Mouse (Mus musculus) kidney, embryonic 14.5 days (tissue): ENCODE measurements at regions not wholly inside any gene's neighbourhood (a gene's known extent, or its start where the extent isn't known, plus 50 kb on each side); places are given as distances from the start of the nearest gene placed in this dataset.

Experiments
- ATAC-seq: fragments of 200-750 bp; cut with Nextera tagmentation; 2 replicates; pipeline ENCODE4 v1.8.0; 2017; ENCODE audit warnings: moderate number of reproducible peaks, mild to moderate bottlenecking, moderate TSS enrichment, moderate library complexity; ENCODE audit not compliant: low FRiP score, low TSS enrichment
- H3K27ac ChIP-seq: fragments of 300-500 bp; sonication (generic); 2 replicates; pipeline ENCODE4 v1.5.1; 2014; ENCODE audit warnings: low read depth, mild to moderate bottlenecking, low read length, moderate library complexity, mixed read lengths
- H3K27me3 ChIP-seq: fragments of 300-500 bp; sonication (generic); 2 replicates; pipeline ENCODE4 v1.6.1; 2014; ENCODE audit warnings: mild to moderate bottlenecking, low read length; ENCODE audit not compliant: control insufficient read depth, insufficient read depth
- H3K36me3 ChIP-seq: fragments of 300-500 bp; sonication (generic); 2 replicates; pipeline ENCODE4 v1.6.1; 2014; ENCODE audit warnings: low read length, mixed read lengths; ENCODE audit not compliant: control insufficient read depth, insufficient read depth
- H3K4me1 ChIP-seq: fragments of 300-500 bp; sonication (generic); 2 replicates; pipeline ENCODE4 v1.6.1; 2014; ENCODE audit warnings: low read length, mixed read lengths; ENCODE audit not compliant: control insufficient read depth, insufficient read depth
- H3K4me2 ChIP-seq: fragments of 300-500 bp; sonication (generic); replicated peaks from 2 replicates; pipeline ENCODE4 v1.6.1; 2014; ENCODE audit warnings: low read depth, mild to moderate bottlenecking, low read length
- H3K4me3 ChIP-seq: fragments of 300-500 bp; sonication (generic); 2 replicates; pipeline ENCODE4 v1.5.1; 2014; ENCODE audit warnings: mild to moderate bottlenecking, low read length
- H3K9ac ChIP-seq: fragments of 300-500 bp; sonication (generic); 2 replicates; pipeline ENCODE4 v1.6.1; 2014; ENCODE audit warnings: low read depth, mild to moderate bottlenecking, low read length, moderate library complexity
- H3K9me3 ChIP-seq: fragments of 300-500 bp; sonication (generic); 2 replicates; pipeline ENCODE4 v1.6.1; 2016; ENCODE audit warnings: low read length; ENCODE audit not compliant: control insufficient read depth
- WGBS: fragments of 180-500 bp; shearing (Covaris S2); extraction: QIAGEN DNeasy Blood & Tissue Kit; methylation state at CpG from one replicate; pipeline ENCODE4 v1.1.7; 2014; 5-methylcytosine and 5-hydroxymethylcytosine counted together

DNA sequence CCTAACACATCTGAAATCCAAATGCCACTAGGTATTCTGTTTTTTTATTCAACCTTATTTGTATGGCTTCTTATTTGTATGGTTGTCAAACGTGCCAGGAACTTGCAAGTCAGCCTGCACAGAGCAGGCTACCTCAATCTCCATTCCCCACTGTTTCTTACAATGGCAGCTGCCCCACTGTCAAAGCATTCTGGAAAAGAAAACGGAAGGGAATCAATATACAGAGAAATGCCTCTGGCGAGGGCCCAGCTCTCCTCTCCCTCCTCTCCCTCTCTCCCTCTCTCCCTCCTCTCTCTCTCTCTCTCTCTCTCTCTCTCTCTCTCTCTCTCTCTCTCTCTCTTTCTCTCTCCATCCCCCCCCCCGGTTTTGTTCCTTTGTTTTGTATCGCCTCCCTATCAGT is 191.0 kb downstream of the Zfp36l1 start:
- WGBS = 48% methylated on average over 5 of the region's 5 CpGs
- ATAC-seq = no peak
- no peak overlapping the region for H3K4me2 ChIP-seq
- H3K4me1 ChIP-seq = peaks cover 41% of the 10 kb centered on the region
- H3K27ac ChIP-seq = peak overlapping the region; percentile 65; the same call in 1 of the 2 replicates
- H3K9ac ChIP-seq = no peak overlapping the region
- H3K9me3 ChIP-seq = no peaks in the 10 kb centered on the region; the same call in 1 of the 2 replicates
- H3K36me3 ChIP-seq = no peaks in the 10 kb centered on the region
- no peaks in the 10 kb centered on the region for H3K27me3 ChIP-seq
- H3K4me3 ChIP-seq = no peak overlapping the region

DNA sequence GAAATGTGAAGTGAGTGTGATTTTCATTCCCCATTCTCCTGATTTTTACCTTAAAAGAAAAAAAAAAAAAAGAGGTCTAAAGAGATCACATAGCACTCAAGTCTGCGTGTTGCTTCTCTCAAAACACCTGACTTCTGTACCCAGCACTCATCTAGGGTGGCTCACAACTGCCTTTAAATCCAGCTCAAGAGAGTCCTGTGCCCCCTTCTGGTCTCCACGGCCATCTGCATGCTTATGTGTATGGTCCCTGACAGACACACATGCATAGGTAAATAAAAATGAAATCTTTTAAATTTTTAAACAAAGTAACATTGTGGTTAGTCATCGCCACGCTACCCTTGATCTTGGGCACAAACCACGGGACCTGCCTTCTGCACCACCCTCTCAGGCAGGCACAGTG is 193.8 kb downstream of the Zfp36l1 start:
- H3K9ac ChIP-seq = no peak overlapping the region
- no peak for ATAC-seq
- no peaks in the 10 kb centered on the region for H3K36me3 ChIP-seq
- peak overlapping the region; percentile 70; the same call in 1 of the 2 replicates for H3K27ac ChIP-seq
- no peak overlapping the region for H3K4me2 ChIP-seq
- WGBS = 91% methylated on average over 5 of the region's 5 CpGs
- no peaks in the 10 kb centered on the region; the same call in 1 of the 2 replicates for H3K9me3 ChIP-seq
- H3K27me3 ChIP-seq = no peaks in the 10 kb centered on the region
- H3K4me3 ChIP-seq = no peak overlapping the region
- H3K4me1 ChIP-seq = peaks cover 18% of the 10 kb centered on the region

DNA sequence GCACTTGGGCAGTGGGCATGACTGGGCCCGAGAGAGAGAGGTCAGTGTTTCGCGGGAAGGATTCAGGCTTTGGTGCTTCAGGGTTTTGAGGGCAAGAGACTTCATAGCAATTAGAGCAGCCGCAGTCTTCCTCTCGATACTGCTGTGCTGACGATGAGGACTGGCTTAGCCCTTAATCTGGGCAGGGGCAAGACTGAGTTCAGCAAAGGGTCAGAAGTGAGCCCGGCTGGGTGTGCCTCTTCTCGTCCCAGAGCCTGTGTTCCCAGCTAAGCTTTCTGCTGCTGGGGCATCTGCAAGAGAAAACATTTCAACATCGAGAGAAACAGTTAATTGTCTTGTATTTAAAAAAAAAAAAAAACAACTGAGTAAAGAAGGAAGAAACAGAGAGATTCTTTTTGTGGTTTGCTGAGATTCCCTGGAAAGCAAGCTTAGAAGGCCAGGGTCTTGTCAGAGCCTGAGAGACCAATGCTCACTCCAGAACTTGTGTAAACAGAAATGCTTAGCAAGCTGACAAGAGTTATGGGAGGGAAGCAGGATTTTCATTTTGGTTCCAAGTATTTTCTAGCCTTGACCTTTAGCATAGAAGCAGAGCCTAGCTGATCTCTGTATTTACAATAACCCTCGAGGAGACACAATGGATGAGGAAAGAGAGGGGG is 195.1 kb downstream of the Zfp36l1 start:
- H3K4me1 ChIP-seq = peaks cover 18% of the 10 kb centered on the region
- H3K27ac ChIP-seq = peak overlapping the region; percentile 93
- H3K4me3 ChIP-seq = no peak overlapping the region
- H3K27me3 ChIP-seq = no peaks in the 10 kb centered on the region
- H3K36me3 ChIP-seq = no peaks in the 10 kb centered on the region
- WGBS = 26% methylated on average over 10 of the region's 10 CpGs
- ATAC-seq = no peak
- peak overlapping the region; percentile 34 for H3K9ac ChIP-seq
- no peak overlapping the region for H3K4me2 ChIP-seq
- no peaks in the 10 kb centered on the region; the same call in 1 of the 2 replicates for H3K9me3 ChIP-seq

DNA sequence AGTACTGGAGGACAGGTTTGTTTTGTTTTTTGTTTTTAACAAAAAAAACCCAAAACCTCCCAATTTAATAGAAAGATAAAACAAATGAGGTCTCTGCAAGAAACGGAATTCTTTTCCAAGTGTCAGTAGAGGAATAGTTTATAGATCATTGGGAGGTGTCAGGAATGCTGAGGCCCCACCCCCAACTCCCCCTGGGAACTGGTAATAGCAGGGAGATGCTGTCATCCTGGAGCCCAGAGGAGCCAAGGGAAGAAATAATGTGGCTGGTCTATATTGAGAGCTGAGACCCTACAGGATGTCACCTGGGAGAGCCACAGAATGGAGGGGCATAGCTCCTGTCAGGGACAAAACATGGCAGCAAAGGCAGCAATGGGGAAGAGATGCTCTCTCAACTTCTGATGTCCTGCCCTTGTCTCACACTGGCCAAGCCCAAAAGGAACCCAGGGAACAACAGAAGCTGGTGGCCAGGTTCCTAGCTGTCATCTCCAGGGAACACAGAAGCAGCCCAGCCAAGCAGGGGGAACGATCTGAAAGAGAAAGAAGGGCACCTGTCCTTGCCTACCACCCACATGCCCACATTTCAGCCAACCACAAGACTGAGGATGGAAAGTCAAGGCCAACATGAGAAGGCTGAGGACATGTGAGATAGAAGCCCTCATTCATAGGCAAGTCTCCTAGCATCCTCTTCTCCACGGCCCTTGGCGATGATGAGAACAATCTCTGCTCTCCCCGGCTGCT is 195.7 kb downstream of the Zfp36l1 start:
- no peaks in the 10 kb centered on the region for H3K36me3 ChIP-seq
- peak overlapping the region; percentile 93 for H3K27ac ChIP-seq
- no peak for ATAC-seq

DNA sequence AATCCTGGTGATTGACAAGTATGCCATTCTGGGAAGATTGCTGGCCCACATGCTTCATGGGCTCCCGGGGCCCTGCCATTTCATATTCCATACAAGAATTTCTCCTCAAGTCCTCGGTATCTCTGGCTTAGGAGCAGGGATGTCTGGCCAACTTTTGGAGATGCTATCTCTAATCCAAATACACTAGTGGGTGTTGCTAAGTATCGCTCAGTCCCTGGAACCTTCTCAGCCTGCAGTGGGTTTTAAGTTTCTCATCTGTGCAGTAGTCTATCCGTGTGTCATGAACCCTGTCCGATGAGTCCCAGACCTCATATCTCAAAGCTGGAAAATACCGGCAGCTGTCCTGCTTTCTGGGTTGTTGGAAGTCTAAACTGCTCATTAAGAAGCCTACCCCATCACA is 198.9 kb downstream of the Zfp36l1 start:
- H3K4me1 ChIP-seq = peaks cover 22% of the 10 kb centered on the region
- 48% methylated on average over 6 of the region's 6 CpGs for whole genome bisulfite sequencing
- H3K4me3 ChIP-seq = no peak overlapping the region
- 0 out of 2 replicates have a peak, but pooled peaks have one; percentile 26 for ATAC-seq
- no peak overlapping the region for H3K9ac ChIP-seq
- H3K27me3 ChIP-seq = no peaks in the 10 kb centered on the region
- H3K9me3 ChIP-seq = no peaks in the 10 kb centered on the region
- no peak overlapping the region for H3K4me2 ChIP-seq
- no peaks in the 10 kb centered on the region for H3K36me3 ChIP-seq
- no peak overlapping the region for H3K27ac ChIP-seq

More for the DNA sequence above, 195.7 kb downstream of the Zfp36l1 start:
- H3K4me2 ChIP-seq = no peak overlapping the region
- H3K27me3 ChIP-seq = no peaks in the 10 kb centered on the region
- no peak overlapping the region for H3K4me3 ChIP-seq
- WGBS = 62% methylated on average over 5 of the region's 5 CpGs
- peak overlapping the region; percentile 34 for H3K9ac ChIP-seq
- peaks cover 18% of the 10 kb centered on the region for H3K4me1 ChIP-seq
- no peaks in the 10 kb centered on the region; the same call in 1 of the 2 replicates for H3K9me3 ChIP-seq

DNA sequence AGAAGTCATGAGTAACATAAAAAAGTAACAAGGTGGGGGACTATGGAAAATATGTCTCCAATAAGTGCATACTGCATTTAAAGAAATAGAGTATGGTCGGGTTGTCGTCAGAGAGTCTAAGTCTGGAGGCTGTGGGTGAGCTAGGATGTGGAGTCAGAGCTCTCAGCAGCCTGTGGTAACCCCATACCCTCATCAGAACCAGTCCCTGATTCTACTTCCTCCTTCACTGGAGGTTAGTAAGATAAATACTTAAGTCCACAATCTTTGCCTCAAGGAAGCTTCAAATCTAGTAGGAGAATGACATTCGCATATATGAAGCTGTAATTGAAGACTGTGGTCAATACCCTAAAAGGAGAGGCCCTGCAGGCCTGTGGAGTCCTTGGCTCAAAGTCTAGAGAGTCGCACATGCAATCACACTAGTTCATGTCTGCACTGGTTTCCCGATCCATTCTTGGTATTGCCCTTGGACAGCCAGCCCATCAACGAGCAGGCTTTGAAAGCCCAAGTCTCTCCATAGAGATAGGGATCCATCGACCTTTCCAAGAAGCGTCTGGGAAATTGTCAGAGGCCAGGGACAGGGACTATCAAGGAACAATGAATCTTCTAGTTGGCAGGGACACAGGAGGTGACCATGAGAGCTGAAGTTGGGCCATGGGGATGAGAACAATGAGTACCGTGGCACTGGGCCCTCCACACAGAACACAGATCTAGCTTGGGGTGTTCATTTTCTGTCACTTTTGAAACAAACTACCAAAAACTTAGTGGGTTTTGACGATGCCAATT is 200.3 kb downstream of the Zfp36l1 start:
- ATAC-seq = no peak

DNA sequence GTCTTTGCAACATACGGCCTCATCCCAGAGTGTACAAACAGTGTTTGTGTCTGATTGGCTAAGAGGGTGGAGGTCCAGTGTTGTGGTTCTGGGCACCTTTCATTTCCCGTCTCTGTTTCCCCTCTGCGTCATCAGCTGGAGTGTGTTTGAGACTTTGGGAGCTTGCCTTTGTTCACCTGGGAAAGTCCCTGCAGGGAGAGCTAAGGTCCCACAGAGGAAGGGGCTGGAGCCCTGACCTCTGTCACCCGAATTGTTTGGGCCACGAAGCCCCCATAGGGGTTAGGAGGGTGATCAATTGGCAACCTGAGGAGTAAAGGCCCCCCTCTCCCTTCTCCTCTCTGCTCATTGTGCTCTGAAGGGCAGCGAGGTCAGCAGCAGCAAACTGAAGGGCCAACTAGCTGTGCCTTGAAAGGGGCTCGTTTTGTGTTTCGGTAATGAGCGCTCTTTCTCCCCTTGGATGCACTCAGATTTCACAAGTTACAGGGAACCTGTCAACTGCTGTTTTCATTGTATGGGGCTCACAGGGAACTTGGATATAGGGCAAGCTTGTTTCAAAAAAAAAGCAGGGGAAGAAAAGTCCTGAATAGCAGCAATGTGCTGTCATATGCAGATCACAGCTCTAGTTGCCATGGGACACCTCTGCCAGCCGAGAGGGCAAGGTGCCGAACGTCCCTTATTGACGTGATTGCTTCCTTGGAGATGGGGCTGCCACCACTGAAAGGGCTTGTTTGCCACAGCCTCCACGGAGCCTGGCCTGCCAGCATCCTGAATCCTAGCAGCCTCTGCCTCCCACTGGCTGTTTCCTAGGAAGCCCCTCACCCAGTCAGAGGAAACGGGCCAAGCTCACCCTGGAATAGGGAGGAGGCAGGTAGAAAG is 201.7 kb downstream of the Zfp36l1 start:
- Histone ChIP-seq H3K9me3 (no peaks in the 10 kb centered on the region), H3K4me2 (no peak overlapping the region), H3K4me3 (no peak overlapping the region), H3K27me3 (no peaks in the 10 kb centered on the region), H3K4me1 (peaks cover 17% of the 10 kb centered on the region), H3K27ac (no peak overlapping the region; the same call in 1 of the 2 replicates), H3K36me3 (no peaks in the 10 kb centered on the region), H3K9ac (no peak overlapping the region)
- 30% methylated on average over 15 of the region's 15 CpGs for WGBS
- no peak for ATAC-seq

More for the DNA sequence above, 200.3 kb downstream of the Zfp36l1 start:
- Histone ChIP-seq H3K4me2 (no peak overlapping the region), H3K4me3 (no peak overlapping the region), H3K27ac (no peak overlapping the region), H3K36me3 (no peaks in the 10 kb centered on the region), H3K27me3 (no peaks in the 10 kb centered on the region), H3K4me1 (peaks cover 13% of the 10 kb centered on the region; the same call in 1 of the 2 replicates), H3K9ac (no peak overlapping the region), H3K9me3 (no peaks in the 10 kb centered on the region)
- WGBS = 94% methylated on average over 10 of the region's 10 CpGs

DNA sequence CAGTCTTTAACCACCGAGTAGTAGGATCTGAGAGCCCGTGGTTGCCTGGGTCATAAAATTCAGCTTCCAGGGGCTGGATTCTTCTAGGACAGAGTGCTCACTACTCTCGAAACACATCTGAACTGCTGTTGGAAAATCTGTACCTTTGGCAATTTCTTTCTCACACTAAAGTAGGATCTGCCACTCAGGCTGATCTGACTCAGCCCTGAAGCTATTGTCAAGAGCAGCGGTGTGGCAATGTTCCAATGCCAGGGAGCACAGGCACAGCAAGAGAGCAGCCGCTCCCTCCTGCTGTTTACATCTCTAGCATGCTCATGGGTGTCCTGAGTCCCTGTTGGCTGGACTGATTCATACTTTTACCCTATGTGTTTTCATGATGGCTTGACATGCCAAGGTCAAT is 205.2 kb downstream of the Zfp36l1 start:
- H3K36me3 ChIP-seq = no peaks in the 10 kb centered on the region
- H3K4me1 ChIP-seq = peaks cover 42% of the 10 kb centered on the region
- no peak for ATAC-seq
- H3K9me3 ChIP-seq = no peaks in the 10 kb centered on the region
- WGBS = 50% methylated on average over 5 of the region's 5 CpGs
- no peaks in the 10 kb centered on the region for H3K27me3 ChIP-seq
- H3K27ac ChIP-seq = peak overlapping the region; percentile 72; the same call in 1 of the 2 replicates
- no peak overlapping the region for H3K4me3 ChIP-seq
- H3K9ac ChIP-seq = no peak overlapping the region
- H3K4me2 ChIP-seq = no peak overlapping the region
